ENCODE assay signal across 20 mouse cellular contexts in the genomic region with DNA sequence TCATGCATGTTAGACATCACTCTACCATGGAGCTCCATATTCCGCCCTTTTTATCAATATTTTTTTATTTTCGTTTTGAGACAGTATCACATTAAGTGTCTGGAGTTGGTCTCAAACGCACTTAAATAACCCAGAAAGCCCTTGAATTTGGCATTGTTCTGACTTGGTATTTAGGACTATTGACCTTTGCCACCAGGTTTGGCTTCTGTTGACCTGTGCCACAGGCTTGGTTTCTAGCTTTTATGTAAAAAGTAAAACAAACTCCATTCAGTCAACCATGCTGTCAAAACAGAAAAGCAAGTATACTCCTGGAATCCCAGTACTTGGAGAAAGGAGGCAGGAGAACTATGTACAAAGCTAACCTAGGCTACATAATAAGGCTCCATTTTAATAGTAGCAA. TPM values are rescaled to one million over a fixed set of nuclear protein-coding genes. Genes with fewer than 3 reads are reported as not detected.
DNase-seq lines count a peak whose midpoint lies in the region; ATAC-seq and TF ChIP-seq lines count a peak whose summit lies in the region.
"Had no signal": no experiment of that assay in that cellular context is flagged by ENCODE, and none has a peak within 500 bp of the region (broad histone marks: within the 10 kb centered on the region; RNA-seq: fewer than 3 reads in every experiment).

No protein-coding gene starts in this region.

- H3K27me3 ChIP-seq in intestine, embryonic 14.5 days (replicated peaks; ENCODE audit: control insufficient read depth, insufficient read depth, low read length) = no peaks in the 10 kb centered on the region
- no peaks in the 10 kb centered on the region for H3K27me3 ChIP-seq in intestine, postnatal 0 days (replicated peaks; ENCODE audit: control insufficient read depth, insufficient read depth, low read length)
- no peaks in the 10 kb centered on the region for H3K27me3 ChIP-seq in liver, adult 2 months (ENCODE audit: control insufficient read depth, insufficient read depth, low read length)
- no peaks in the 10 kb centered on the region for H3K27me3 ChIP-seq in liver, embryonic 16.5 days (ENCODE audit: control insufficient read depth, insufficient read depth, low read depth, low read length)
- H3K27me3 ChIP-seq in stomach, embryonic 16.5 days (ENCODE audit: control insufficient read depth, insufficient read depth, low read length) = no peaks in the 10 kb centered on the region
- H3K27me3 ChIP-seq: CH12.LX; forebrain, embryonic 13.5 days; heart, embryonic 15.5 days; hindbrain, embryonic 13.5 days; Patski had no signal

- no peaks in the 10 kb centered on the region for H3K36me3 ChIP-seq in intestine, embryonic 14.5 days (ENCODE audit: control insufficient read depth, insufficient read depth, low read length)
- 0 out of 2 replicates have a peak, but pooled peaks cover 2% of the 10 kb centered on the region for H3K36me3 ChIP-seq in intestine, postnatal 0 days (ENCODE audit: control insufficient read depth, insufficient read depth)
- no peaks in the 10 kb centered on the region for H3K36me3 ChIP-seq in liver, adult 2 months (ENCODE audit: control insufficient read depth, insufficient read depth, low read length)
- no peaks in the 10 kb centered on the region for H3K36me3 ChIP-seq in liver, embryonic 16.5 days (ENCODE audit: control insufficient read depth, insufficient read depth)
- H3K36me3 ChIP-seq in stomach, embryonic 16.5 days (ENCODE audit: control insufficient read depth, insufficient read depth, low read length) = no peaks in the 10 kb centered on the region
- H3K36me3 ChIP-seq: heart, embryonic 10.5 days; heart, embryonic 15.5 days; hindbrain, embryonic 13.5 days had no signal

- ATAC-seq in intestine, embryonic 14.5 days (replicated peaks; ENCODE audit: low FRiP score, low TSS enrichment, low read depth) = no peak
- ATAC-seq in intestine, postnatal 0 days = no peak
- no peak for ATAC-seq in liver, embryonic 16.5 days (ENCODE audit: low read depth)
- no peak for ATAC-seq in stomach, embryonic 16.5 days (ENCODE audit: insufficient read depth, low FRiP score)
- ATAC-seq: activated CD4-positive, CD25-positive, alpha-beta regulatory T cell, adult 4 months; forebrain, embryonic 13.5 days; forebrain, postnatal 0 days had no signal

- H3K4me2 ChIP-seq in intestine, embryonic 14.5 days (ENCODE audit: low read length) = no peak overlapping the region
- H3K4me2 ChIP-seq in intestine, postnatal 0 days (replicated peaks; ENCODE audit: low read depth) = no peak overlapping the region
- H3K4me2 ChIP-seq in liver, embryonic 16.5 days (ENCODE audit: low read depth, low read length) = no peak overlapping the region
- H3K4me2 ChIP-seq in stomach, embryonic 16.5 days (ENCODE audit: low read depth, low read length) = no peak overlapping the region
- H3K4me2 ChIP-seq: forebrain, embryonic 13.5 days; heart, embryonic 15.5 days; hindbrain, embryonic 13.5 days had no signal

- H3K9ac ChIP-seq in intestine, embryonic 14.5 days (ENCODE audit: low read length) = no peak overlapping the region
- no peak overlapping the region for H3K9ac ChIP-seq in intestine, postnatal 0 days (ENCODE audit: low read depth, low read length)
- H3K9ac ChIP-seq in liver, adult 2 months (ENCODE audit: low read depth, low read length) = no peak overlapping the region
- no peak overlapping the region for H3K9ac ChIP-seq in liver, embryonic 16.5 days (ENCODE audit: low read depth, low read length)
- H3K9ac ChIP-seq in stomach, embryonic 16.5 days (ENCODE audit: low read length) = no peak overlapping the region
- H3K9ac ChIP-seq: forebrain, embryonic 13.5 days; forebrain, postnatal 0 days; heart, embryonic 15.5 days; hindbrain, embryonic 13.5 days had no signal

- no peaks in the 10 kb centered on the region for H3K79me2 ChIP-seq in liver, adult 2 months (ENCODE audit: control insufficient read depth, insufficient read depth, low read length)

- DNase-seq in intestine, embryonic 14.5 days (ENCODE audit: low spot score) = peak; percentile 4
- DNase-seq in liver, adult 2 months (ENCODE audit: extremely low read depth, low read depth, low spot score) = peak; percentile 94
- DNase-seq in liver = no peak
- no peak for DNase-seq in retina, embryonic 14.5 days (ENCODE audit: low spot score)
- DNase-seq: cerebellum, adult 2 months; cerebellum, postnatal 10 days; forebrain, postnatal 0 days; gastrocnemius, postnatal 25 days; heart, postnatal 14 days had no signal

- H3K9me3 ChIP-seq in intestine, embryonic 14.5 days (ENCODE audit: control insufficient read depth, low read length) = no peaks in the 10 kb centered on the region
- no peaks in the 10 kb centered on the region for H3K9me3 ChIP-seq in intestine, postnatal 0 days (ENCODE audit: control insufficient read depth)
- no peaks in the 10 kb centered on the region for H3K9me3 ChIP-seq in liver, embryonic 16.5 days (replicated peaks; ENCODE audit: control insufficient read depth, low read length)
- no peaks in the 10 kb centered on the region for H3K9me3 ChIP-seq in stomach, embryonic 16.5 days (replicated peaks; ENCODE audit: control insufficient read depth, low read length)
- H3K9me3 ChIP-seq: embryonic facial prominence, embryonic 10.5 days; forebrain, embryonic 13.5 days; heart, embryonic 10.5 days; heart, embryonic 15.5 days had no signal

- no peak for TF ChIP-seq POLR2A in liver, adult 2 months (IDR thresholded peaks at IDR 0.05; ENCODE audit: extremely low read depth, insufficient read depth, low read length)

- 80% methylated on average over 3 of the region's 3 CpGs for WGBS in intestine, embryonic 14.5 days
- WGBS in intestine, postnatal 0 days = 84% methylated on average over 3 of the region's 3 CpGs
- 37% methylated on average over 3 of the region's 3 CpGs for WGBS in liver, adult 2 months
- 62% methylated on average over 3 of the region's 3 CpGs for WGBS in liver, embryonic 16.5 days (ENCODE audit: insufficient replicate concordance)
- WGBS in stomach, embryonic 16.5 days = 82% methylated on average over 3 of the region's 3 CpGs

- H3K4me1 ChIP-seq in intestine, embryonic 14.5 days (replicated peaks; ENCODE audit: control insufficient read depth, insufficient read depth, low read length) = peaks cover 25% of the 10 kb centered on the region
- H3K4me1 ChIP-seq in intestine, postnatal 0 days (replicated peaks; ENCODE audit: control insufficient read depth, insufficient read depth, low read length) = peaks cover 7% of the 10 kb centered on the region; the same call in 1 of the 2 replicates
- H3K4me1 ChIP-seq in liver, adult 2 months (ENCODE audit: control insufficient read depth, insufficient read depth, low read length) = peaks cover 11% of the 10 kb centered on the region
- no peaks in the 10 kb centered on the region for H3K4me1 ChIP-seq in liver, embryonic 16.5 days (ENCODE audit: control insufficient read depth, low read depth, low read length)
- peaks cover 32% of the 10 kb centered on the region for H3K4me1 ChIP-seq in stomach, embryonic 16.5 days (ENCODE audit: control insufficient read depth, insufficient read depth, low read length)
- H3K4me1 ChIP-seq: forebrain, embryonic 13.5 days; hindbrain, embryonic 13.5 days had no signal

- no peak overlapping the region for H3K4me3 ChIP-seq in intestine, embryonic 14.5 days (ENCODE audit: low read depth, low read length)
- H3K4me3 ChIP-seq in intestine, postnatal 0 days (ENCODE audit: low read depth, low read length) = no peak overlapping the region
- no peak overlapping the region for H3K4me3 ChIP-seq in liver, adult 2 months (ENCODE audit: insufficient read depth, low read depth, low read length)
- no peak overlapping the region for H3K4me3 ChIP-seq in liver, embryonic 16.5 days (ENCODE audit: low read depth, low read length)
- H3K4me3 ChIP-seq in stomach, embryonic 16.5 days (replicated peaks; ENCODE audit: low read length) = no peak overlapping the region
- H3K4me3 ChIP-seq: embryonic facial prominence, embryonic 10.5 days; forebrain, embryonic 13.5 days; heart, embryonic 10.5 days; heart, embryonic 15.5 days; hindbrain, embryonic 13.5 days had no signal

- no peak for TF ChIP-seq CTCF in intestine, postnatal 0 days (IDR thresholded peaks at IDR 0.05; ENCODE audit: low read depth)
- TF ChIP-seq CTCF in liver, adult 2 months (IDR thresholded peaks at IDR 0.05; ENCODE audit: low read depth, low read length) = no peak

- no peak overlapping the region for H3K27ac ChIP-seq in intestine, embryonic 14.5 days (ENCODE audit: low read depth)
- H3K27ac ChIP-seq in intestine, postnatal 0 days (ENCODE audit: low read depth, low read length) = no peak overlapping the region
- H3K27ac ChIP-seq in liver, adult 2 months (replicated peaks; ENCODE audit: insufficient read depth, low read depth, low read length) = peak overlapping the region; percentile 22
- peak overlapping the region; percentile 33 for H3K27ac ChIP-seq in liver, embryonic 16.5 days (ENCODE audit: low read length)
- H3K27ac ChIP-seq in stomach, embryonic 16.5 days (ENCODE audit: low read length) = peak overlapping the region; percentile 62; the same call in 1 of the 2 replicates
- H3K27ac ChIP-seq: embryonic facial prominence, embryonic 10.5 days; forebrain, embryonic 13.5 days; heart, embryonic 10.5 days; heart, embryonic 15.5 days; hindbrain, embryonic 13.5 days had no signal

RNA-seq across cellular contexts. Expression of gene Tmem135, which starts 12.7 kb away (rescaled TPM):
- 29.8 and 30.4 TPM in 2 replicates for polyA plus RNA-seq in intestine, embryonic 14.5 days (2014; fragmentation: Nextera tagmentation; extraction: Ambion mirVana)
- 57.9 and 72.0 TPM in 2 replicates for polyA plus RNA-seq in intestine, postnatal 0 days (2015; fragmentation: Nextera tagmentation; extraction: Ambion mirVana)
- 60.4 and 60.5 TPM in 2 replicates for total RNA-seq in liver, adult 2 months (2014; rRNA removed)
- polyA plus RNA-seq in liver, adult 2 months (2012; rRNA removed) = 101 and 108 TPM in 2 replicates
- polyA plus RNA-seq in liver, embryonic 16.5 days (2015; fragmentation: Nextera tagmentation; extraction: Ambion mirVana) = 17.6 and 18.6 TPM in 2 replicates
- polyA plus RNA-seq in stomach, embryonic 16.5 days (2015; fragmentation: Nextera tagmentation; extraction: Ambion mirVana) = 36.3 and 43.1 TPM in 2 replicates

RNA-seq across cellular contexts. Expression of gene Fzd4, which starts 12.9 kb away (rescaled TPM):
- polyA plus RNA-seq in intestine, embryonic 14.5 days (2014; fragmentation: Nextera tagmentation; extraction: Ambion mirVana) = 13.7 and 14.6 TPM in 2 replicates
- 6.4 and 7.3 TPM in 2 replicates for polyA plus RNA-seq in intestine, postnatal 0 days (2015; fragmentation: Nextera tagmentation; extraction: Ambion mirVana)
- total RNA-seq in liver, adult 2 months (2014; rRNA removed) = 11.5 and 12.1 TPM in 2 replicates
- polyA plus RNA-seq in liver, adult 2 months (2012; rRNA removed) = 4.8 and 6.3 TPM in 2 replicates
- 2.0 and 2.6 TPM in 2 replicates for polyA plus RNA-seq in liver, embryonic 16.5 days (2015; fragmentation: Nextera tagmentation; extraction: Ambion mirVana)
- polyA plus RNA-seq in stomach, embryonic 16.5 days (2015; fragmentation: Nextera tagmentation; extraction: Ambion mirVana) = 14.7 and 14.8 TPM in 2 replicates
- polyA plus RNA-seq: activated CD4-positive, CD25-positive, alpha-beta regulatory T cell, adult 4 months had no signal

Comparison
In these comparisons a context has a peak if more than half of its experiments do, and no peak if none do; other contexts are left out.
1. DNase-seq: peak in intestine, embryonic 14.5 days (single experiment) and liver, adult 2 months (single experiment); none in liver (single experiment) and retina, embryonic 14.5 days (single experiment).
2. H3K27ac ChIP-seq: peak in liver, adult 2 months (single experiment), liver, embryonic 16.5 days (single experiment) and stomach, embryonic 16.5 days (single experiment); none in intestine, embryonic 14.5 days (single experiment) and intestine, postnatal 0 days (single experiment).